Mouse (Mus musculus): ENCODE results near the gene Fdps.

The Fdps gene

GRCm38 (mm10) chr3:89101812-89102494 is at the start of gene Fdps:
Gene Fdps (minus strand): TSS chr3:89101959.
- peak; percentile 100 for DNase-seq (ENCODE audit: low spot score)

- DNase-seq (ENCODE audit: low spot score) = no peak
Measured at GRCm38 (mm10) chr3:89148567-89148966, 46.8 kb upstream of the Fdps start.

- DNase-seq (ENCODE audit: low spot score) = peak; percentile 18
Measured at GRCm38 (mm10) chr3:89147979-89148311, 46.2 kb upstream of the Fdps start.

- peak; percentile 23 for DNase-seq (ENCODE audit: low spot score)
Measured at GRCm38 (mm10) chr3:89147101-89147978, 45.6 kb upstream of the Fdps start.

GRCm38 (mm10) chr3:89145566-89145965 is 43.8 kb upstream of the Fdps start:
- DNase-seq (ENCODE audit: low spot score) = no peak

GRCm38 (mm10) chr3:89144821-89145220 is 43.1 kb upstream of the Fdps start:
- DNase-seq (ENCODE audit: low spot score) = no peak

GRCm38 (mm10) chr3:89136365-89136764 is 34.6 kb upstream of the Fdps start:
- peak; percentile 22 for DNase-seq (ENCODE audit: low spot score)

GRCm38 (mm10) chr3:89135958-89136357 is 34.2 kb upstream of the Fdps start, which contains the start of gene Pklr:
Gene Pklr (plus strand): TSS chr3:89136142.
- no peak for DNase-seq (ENCODE audit: low spot score)

- DNase-seq (ENCODE audit: low spot score) = no peak
Measured at GRCm38 (mm10) chr3:89133752-89134151, 32.0 kb upstream of the Fdps start.

- DNase-seq (ENCODE audit: low spot score) = no peak
Measured at GRCm38 (mm10) chr3:89133063-89133450, 31.3 kb upstream of the Fdps start.

GRCm38 (mm10) chr3:89132285-89133062 is 30.7 kb upstream of the Fdps start:
- DNase-seq (ENCODE audit: low spot score) = peak; percentile 60

GRCm38 (mm10) chr3:89131816-89132215 is 30.1 kb upstream of the Fdps start:
- no peak for DNase-seq (ENCODE audit: low spot score)

- no peak for DNase-seq (ENCODE audit: low spot score)
Measured at GRCm38 (mm10) chr3:89129908-89130307, 28.1 kb upstream of the Fdps start.

GRCm38 (mm10) chr3:89125981-89126380 is 24.2 kb upstream of the Fdps start:
- no peak for DNase-seq (ENCODE audit: low spot score)

- DNase-seq (ENCODE audit: low spot score) = no peak
Measured at GRCm38 (mm10) chr3:89124241-89124640, 22.5 kb upstream of the Fdps start.

GRCm38 (mm10) chr3:89123313-89123712 is 21.6 kb upstream of the Fdps start:
- DNase-seq (ENCODE audit: low spot score) = no peak

- peak; percentile 61 for DNase-seq (ENCODE audit: low spot score)
Measured at GRCm38 (mm10) chr3:89115522-89115921, 13.8 kb upstream of the Fdps start.

GRCm38 (mm10) chr3:89113058-89113457 is 11.3 kb upstream of the Fdps start:
- DNase-seq (ENCODE audit: low spot score) = no peak

- DNase-seq (ENCODE audit: low spot score) = no peak
Measured at GRCm38 (mm10) chr3:89108146-89108545, 6.4 kb upstream of the Fdps start.

- no peak for DNase-seq (ENCODE audit: low spot score)
Measured at GRCm38 (mm10) chr3:89107545-89107944, 5.8 kb upstream of the Fdps start.

GRCm38 (mm10) chr3:89106881-89107280 is 5.1 kb upstream of the Fdps start:
- DNase-seq (ENCODE audit: low spot score) = no peak

- no peak for DNase-seq (ENCODE audit: low spot score)
Measured at GRCm38 (mm10) chr3:89103291-89103595, 1.5 kb upstream of the Fdps start.

Measured in embryo, embryonic 10.5 days (tissue).